Mouse (Mus musculus): ENCODE data around the gene Lpp. TPM values are rescaled to one million over a fixed set of nuclear protein-coding genes. Genes with fewer than 3 reads are reported as not detected.

Lpp gene
- total RNA-seq, 2 experiments from 2014 or later = 34.6 to 45.1 TPM

GRCm38 (mm10) chr16:24695062-24695461 lies 301.8 kb downstream of the Lpp start:
- no peak for DNase-seq

- no peak for DNase-seq
These were observed 310.9 kb downstream of the Lpp start for GRCm38 (mm10) chr16:24704215-24704614.

- no peak for DNase-seq
These were observed 330.3 kb downstream of the Lpp start for GRCm38 (mm10) chr16:24723641-24724040.

- no peak for DNase-seq
These were observed 339.4 kb downstream of the Lpp start for GRCm38 (mm10) chr16:24732751-24733150.

GRCm38 (mm10) chr16:24733321-24733720 lies 340.0 kb downstream of the Lpp start:
- DNase-seq = no peak

GRCm38 (mm10) chr16:24735754-24736153 lies 342.4 kb downstream of the Lpp start:
- DNase-seq = no peak

- no peak for DNase-seq
These were observed 344.2 kb downstream of the Lpp start for GRCm38 (mm10) chr16:24737362-24738057.

- no peak for DNase-seq
These were observed 347.4 kb downstream of the Lpp start for GRCm38 (mm10) chr16:24740714-24741113.

- DNase-seq = no peak
These were observed 356.5 kb downstream of the Lpp start for GRCm38 (mm10) chr16:24749816-24750215.

- DNase-seq = no peak
These were observed 362.8 kb downstream of the Lpp start for GRCm38 (mm10) chr16:24756141-24756540.

GRCm38 (mm10) chr16:24766051-24766450 lies 372.7 kb downstream of the Lpp start:
- DNase-seq = no peak

- DNase-seq = no peak
These were observed 373.3 kb downstream of the Lpp start for GRCm38 (mm10) chr16:24766596-24766995.

GRCm38 (mm10) chr16:24777053-24777452 lies 383.7 kb downstream of the Lpp start:
- no peak for DNase-seq

GRCm38 (mm10) chr16:24778432-24779274 lies 385.3 kb downstream of the Lpp start:
- no peak for DNase-seq

GRCm38 (mm10) chr16:24780545-24780944 lies 387.2 kb downstream of the Lpp start:
- no peak for DNase-seq

GRCm38 (mm10) chr16:24781922-24782321 lies 388.6 kb downstream of the Lpp start:
- no peak for DNase-seq

- DNase-seq = no peak
These were observed 392.3 kb downstream of the Lpp start for GRCm38 (mm10) chr16:24785651-24786050.

GRCm38 (mm10) chr16:24788973-24789372 lies 395.7 kb downstream of the Lpp start:
- DNase-seq = no peak

- DNase-seq = no peak
These were observed 398.1 kb downstream of the Lpp start for GRCm38 (mm10) chr16:24791387-24791786.

- DNase-seq = no peak
These were observed 398.7 kb downstream of the Lpp start for GRCm38 (mm10) chr16:24791984-24792383.

GRCm38 (mm10) chr16:24792836-24793235 lies 399.5 kb downstream of the Lpp start:
- no peak for DNase-seq

GRCm38 (mm10) chr16:24794665-24795064 lies 401.4 kb downstream of the Lpp start:
- DNase-seq = no peak

GRCm38 (mm10) chr16:24801355-24801754 lies 408.0 kb downstream of the Lpp start:
- no peak for DNase-seq

GRCm38 (mm10) chr16:24801780-24802179 lies 408.5 kb downstream of the Lpp start:
- DNase-seq = no peak

Data from gastrocnemius, postnatal 10 days (tissue).